Mouse (Mus musculus) spleen, adult 12 weeks (tissue): Measurements from ENCODE around the gene Wdr64.

Experiments
- DNase-seq: peaks from one replicate; pipeline ENCODE4 v3.0.0; 2022; ENCODE audit warnings: low spot score

Gene Wdr64

DNA sequence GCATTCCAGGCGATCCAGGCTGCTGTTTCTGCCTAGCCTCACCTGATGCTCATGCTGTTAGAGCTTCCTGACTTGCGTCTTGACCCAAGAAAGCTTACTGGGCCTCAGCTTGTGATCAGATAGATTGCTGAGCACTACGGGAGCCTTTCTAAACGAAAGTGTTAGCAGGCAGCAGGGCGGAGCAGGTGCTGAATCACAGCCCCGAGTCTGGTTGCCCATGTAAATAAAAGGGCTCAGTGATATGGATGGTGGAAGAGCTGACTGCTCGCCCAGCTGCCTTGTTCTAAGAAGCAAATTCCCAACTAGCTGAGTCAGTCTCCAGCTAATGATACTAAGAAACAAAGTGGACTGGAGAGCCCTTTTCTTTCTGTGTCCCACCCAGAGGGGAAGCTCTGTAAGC is 27.4 kb downstream of the Wdr64 start:
- no peak for DNase-seq

DNA sequence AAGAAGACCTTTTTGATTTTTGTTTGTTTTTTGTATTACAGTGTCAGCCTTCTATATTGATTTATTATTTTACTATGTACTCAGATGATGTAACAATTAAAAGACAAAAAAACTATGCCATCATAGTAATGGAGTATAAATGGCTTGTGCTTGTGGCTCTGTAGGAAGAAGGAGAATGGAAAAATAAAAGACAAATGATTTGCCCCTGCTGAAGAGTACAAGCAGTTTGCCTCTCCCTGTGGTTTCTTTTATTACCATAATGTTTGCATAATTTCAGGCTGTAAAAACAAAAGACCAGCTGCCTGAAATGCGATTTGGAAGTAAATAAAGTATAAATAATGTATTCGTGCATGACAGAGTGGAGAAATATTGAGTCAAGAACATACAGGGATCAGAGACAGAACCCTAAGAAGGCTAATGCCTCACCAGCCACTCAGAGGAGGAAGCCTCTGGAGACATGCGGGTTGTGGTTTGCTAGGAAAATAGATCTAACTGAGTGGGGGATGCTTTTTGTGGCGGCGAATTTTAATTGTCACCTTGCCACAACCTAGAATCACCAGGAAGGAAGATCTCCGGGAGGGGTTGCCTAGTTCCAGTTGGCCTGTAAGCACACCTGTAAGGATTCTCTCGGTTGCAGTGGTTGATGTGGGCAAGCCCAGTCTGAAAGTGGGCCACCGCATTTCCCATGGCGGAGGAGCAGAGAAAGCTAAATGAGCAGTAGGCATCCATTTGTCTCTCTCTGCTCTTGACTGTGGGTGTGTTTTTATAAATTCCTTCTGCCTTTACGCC is 56.4 kb downstream of the Wdr64 start:
- DNase-seq: no peak

DNA sequence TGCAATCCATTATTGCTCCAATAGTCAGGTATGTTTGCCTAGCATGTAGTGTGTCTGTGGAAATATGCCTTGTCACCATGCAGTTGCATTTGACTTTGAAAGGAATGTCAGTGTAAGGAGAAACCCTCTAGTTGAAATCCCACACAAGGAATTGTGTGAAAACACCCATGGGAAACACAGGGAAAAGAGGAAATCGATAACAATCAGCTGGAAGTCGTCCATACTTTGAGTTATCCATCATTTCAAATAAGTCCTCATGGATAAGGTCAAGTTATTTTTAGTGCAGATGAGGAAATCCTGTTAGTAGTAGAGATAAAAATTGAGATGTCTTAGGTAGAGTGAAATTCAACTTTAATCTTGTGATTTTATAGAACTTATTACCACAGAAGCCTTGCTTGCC is 96.3 kb downstream of the Wdr64 start:
- DNase-seq: no peak

DNA sequence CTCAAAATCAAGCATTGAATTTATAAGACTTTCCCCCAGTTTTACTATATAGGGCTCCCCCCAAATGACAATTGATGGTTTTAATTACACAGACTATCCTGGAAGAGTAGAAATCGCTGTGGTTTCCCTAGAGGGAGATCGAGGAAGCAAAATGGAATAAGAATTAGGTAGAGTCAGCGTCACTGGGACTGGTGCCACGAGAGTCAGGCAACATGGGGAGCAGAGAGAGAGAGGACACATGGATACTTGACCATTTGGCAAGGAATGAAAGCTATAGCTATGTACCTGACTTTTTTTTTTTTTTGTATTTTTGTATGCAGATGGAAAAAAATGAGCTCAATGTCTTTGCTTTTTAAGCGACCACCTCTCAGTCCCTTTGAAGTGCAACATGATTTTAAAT is 110.0 kb downstream of the Wdr64 start:
- DNase-seq: no peak

DNA sequence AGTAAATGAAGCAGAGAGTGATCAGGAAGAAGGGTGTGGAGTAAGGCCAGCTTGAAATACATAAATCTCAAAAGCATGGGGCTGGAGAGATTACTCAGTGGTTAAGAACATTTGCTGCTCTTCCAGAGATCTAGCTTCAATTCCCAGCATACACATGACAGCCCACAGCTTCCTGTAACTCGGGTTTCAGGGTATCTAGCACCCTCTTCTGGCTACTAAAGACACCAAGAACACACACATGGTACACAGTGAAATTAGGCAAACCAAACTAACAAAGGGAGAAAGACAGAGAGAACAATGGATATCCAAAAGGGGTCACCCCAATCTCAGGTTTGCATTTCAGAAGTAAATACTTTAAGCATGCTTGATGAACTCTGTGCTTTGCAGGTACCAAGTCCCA is 113.2 kb downstream of the Wdr64 start:
- no peak for DNase-seq

DNA sequence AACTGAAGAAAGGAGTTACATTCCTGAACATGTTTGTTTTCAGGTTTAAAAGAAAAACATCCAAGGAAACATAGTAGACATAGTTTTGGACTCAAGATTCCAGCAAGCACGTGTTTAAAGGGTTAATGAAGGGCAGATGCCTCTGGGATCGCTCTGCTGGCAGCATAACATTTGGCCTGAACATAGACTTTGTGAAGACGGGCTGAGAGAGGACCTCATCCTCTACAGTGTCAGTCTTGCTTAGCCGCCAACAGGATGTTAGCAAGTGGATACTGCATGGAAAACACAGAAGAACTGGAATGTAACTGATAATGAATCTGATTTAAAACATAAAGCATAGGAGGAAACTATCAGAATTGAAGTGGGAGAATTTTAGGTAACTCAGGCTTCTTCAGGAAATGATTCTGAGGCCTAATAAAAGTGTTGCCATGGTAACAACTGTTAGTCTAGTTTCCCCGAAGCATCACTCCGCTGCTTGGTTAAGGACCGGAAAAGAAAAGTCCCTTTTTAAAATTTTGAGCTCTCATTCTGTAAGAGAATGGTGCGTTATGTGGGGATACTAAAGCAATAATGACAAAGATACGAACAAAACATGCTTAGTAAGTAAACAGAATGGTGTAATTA is 125.5 kb downstream of the Wdr64 start:
- DNase-seq: no peak

DNA sequence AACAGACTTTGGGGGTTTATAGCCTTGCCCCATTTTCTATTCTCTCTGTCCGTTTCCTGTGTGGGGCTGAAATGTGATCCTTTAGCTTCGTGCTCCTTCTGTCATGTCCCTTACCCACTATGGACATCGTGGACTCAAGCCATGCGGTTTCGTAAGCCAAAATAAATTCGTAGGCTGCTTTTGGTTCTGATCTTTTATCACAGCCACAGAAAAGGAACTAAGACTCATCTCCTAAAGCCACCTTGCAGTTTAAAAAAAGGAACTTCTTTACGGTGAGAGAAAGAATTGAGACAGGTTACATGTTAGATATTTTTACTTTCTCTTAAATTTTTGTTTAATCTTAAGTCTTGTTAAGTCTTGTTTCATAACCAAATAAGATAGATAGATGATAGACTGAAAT is 130.1 kb downstream of the Wdr64 start:
- no peak for DNase-seq

DNA sequence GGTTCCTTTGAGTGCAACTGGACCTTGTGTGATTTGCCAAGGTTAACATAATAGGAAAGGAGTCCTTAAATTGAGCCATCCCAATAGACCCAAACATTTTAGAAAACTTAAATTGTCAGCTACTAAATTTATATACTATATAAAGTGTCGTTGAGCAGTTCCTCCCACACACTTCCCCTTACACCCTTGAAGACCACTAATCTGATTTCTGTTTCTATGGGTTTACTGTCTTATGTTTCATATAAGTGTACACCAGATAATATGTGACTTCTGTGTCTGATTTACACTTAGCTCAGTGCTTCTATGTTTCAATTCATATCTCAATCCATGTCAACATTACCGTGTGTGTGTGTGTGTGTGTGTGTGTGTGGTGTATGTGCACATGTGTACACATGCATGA is 130.8 kb downstream of the Wdr64 start:
- DNase-seq: no peak

DNA sequence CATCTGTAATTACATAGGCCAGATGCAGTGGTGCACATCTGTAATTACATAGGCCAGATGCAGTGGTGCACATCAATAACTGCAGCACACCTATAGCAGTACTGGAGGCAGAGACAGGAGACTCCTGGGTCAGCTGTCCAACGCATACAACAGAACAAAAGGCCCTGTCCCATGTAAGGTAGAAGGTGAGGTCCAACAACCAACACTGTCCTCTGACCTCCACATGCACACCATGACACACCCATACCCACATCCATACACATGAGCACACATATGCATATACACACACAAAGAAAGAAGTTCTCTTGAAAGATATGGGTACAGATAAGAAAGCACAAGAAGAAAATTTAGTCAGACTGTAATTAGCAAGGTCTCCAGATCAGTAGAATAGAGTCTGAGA is 157.1 kb downstream of the Wdr64 start:
- no peak for DNase-seq
